Mouse (Mus musculus) lung, postnatal 0 days (tissue): ENCODE measurements around the gene Icam4. TPM values are rescaled to one million over a fixed set of nuclear protein-coding genes. Genes with fewer than 3 reads are reported as not detected.

ENCODE experiments used
- ATAC-seq: fragments of 200-750 bp; cut with Nextera tagmentation; 2 replicates; pipeline ENCODE4 v1.8.0; 2017; ENCODE audit warnings: moderate library complexity
- DNase-seq: peaks from one replicate; pipeline ENCODE4 v3.0.0-alpha.2; 2016; ENCODE audit warnings: low spot score
- H3K27ac ChIP-seq: fragments of 300-500 bp; sonication (generic); 2 replicates; pipeline ENCODE4 v1.5.1; 2014; ENCODE audit warnings: antibody characterized with exemption, mild to moderate bottlenecking, low read length, mixed read lengths
- H3K27me3 ChIP-seq: fragments of 300-500 bp; sonication (generic); replicated peaks from 2 replicates; pipeline ENCODE4 v1.6.1; 2014; ENCODE audit warnings: low read length, mixed read lengths; ENCODE audit not compliant: insufficient read depth
- H3K36me3 ChIP-seq: fragments of 300-500 bp; sonication (generic); 2 replicates; pipeline ENCODE4 v1.6.1; 2014; ENCODE audit warnings: low read length, mixed read lengths; ENCODE audit not compliant: insufficient read depth
- H3K4me1 ChIP-seq: fragments of 300-500 bp; sonication (generic); 2 replicates; pipeline ENCODE4 v1.6.1; 2014; ENCODE audit warnings: antibody characterized with exemption, low read depth, low read length, mixed read lengths; ENCODE audit not compliant: insufficient read depth
- H3K4me2 ChIP-seq: fragments of 300-500 bp; sonication (generic); replicated peaks from 2 replicates; pipeline ENCODE4 v1.6.1; 2014; ENCODE audit warnings: low read depth, mild to moderate bottlenecking, low read length, moderate library complexity, mixed read lengths
- H3K4me3 ChIP-seq: fragments of 300-500 bp; sonication (generic); 2 replicates; pipeline ENCODE4 v1.5.1; 2014; ENCODE audit warnings: low read depth, low read length
- H3K9ac ChIP-seq: fragments of 300-500 bp; sonication (generic); replicated peaks from 2 replicates; pipeline ENCODE4 v1.6.1; 2014; ENCODE audit warnings: low read depth, mild to moderate bottlenecking
- H3K9me3 ChIP-seq: fragments of 300-500 bp; sonication (generic); 2 replicates; pipeline ENCODE4 v1.6.1; 2016; ENCODE audit warnings: low read length, mixed read lengths
- CTCF ChIP-seq: IDR thresholded peaks from 2 replicates; pipeline ENCODE4 v1.5.1; 2016; ENCODE audit warnings: antibody characterized with exemption, mild to moderate bottlenecking
- EP300 ChIP-seq: IDR thresholded peaks from 2 replicates; pipeline ENCODE4 v1.6.1; 2016; ENCODE audit warnings: antibody characterized with exemption, mild to moderate bottlenecking, control low read depth
- WGBS: fragments of 180-500 bp; shearing (Covaris S2); extraction: QIAGEN DNeasy Blood & Tissue Kit; methylation state at CpG from one replicate; pipeline ENCODE4 v1.1.7; 2014; 5-methylcytosine and 5-hydroxymethylcytosine counted together
- polyA plus RNA-seq: library from polyadenylated mRNA; unstranded; fragments of >200 nt; fragmentation: Nextera tagmentation; extraction: Ambion mirVana; gene quantifications from 2 replicates; pipeline ENCODE4 v1.2.1, GENCODE M21; 2015

Gene Icam4
- polyA plus RNA-seq = 3.3 and 3.8 TPM in 2 replicates

DNA sequence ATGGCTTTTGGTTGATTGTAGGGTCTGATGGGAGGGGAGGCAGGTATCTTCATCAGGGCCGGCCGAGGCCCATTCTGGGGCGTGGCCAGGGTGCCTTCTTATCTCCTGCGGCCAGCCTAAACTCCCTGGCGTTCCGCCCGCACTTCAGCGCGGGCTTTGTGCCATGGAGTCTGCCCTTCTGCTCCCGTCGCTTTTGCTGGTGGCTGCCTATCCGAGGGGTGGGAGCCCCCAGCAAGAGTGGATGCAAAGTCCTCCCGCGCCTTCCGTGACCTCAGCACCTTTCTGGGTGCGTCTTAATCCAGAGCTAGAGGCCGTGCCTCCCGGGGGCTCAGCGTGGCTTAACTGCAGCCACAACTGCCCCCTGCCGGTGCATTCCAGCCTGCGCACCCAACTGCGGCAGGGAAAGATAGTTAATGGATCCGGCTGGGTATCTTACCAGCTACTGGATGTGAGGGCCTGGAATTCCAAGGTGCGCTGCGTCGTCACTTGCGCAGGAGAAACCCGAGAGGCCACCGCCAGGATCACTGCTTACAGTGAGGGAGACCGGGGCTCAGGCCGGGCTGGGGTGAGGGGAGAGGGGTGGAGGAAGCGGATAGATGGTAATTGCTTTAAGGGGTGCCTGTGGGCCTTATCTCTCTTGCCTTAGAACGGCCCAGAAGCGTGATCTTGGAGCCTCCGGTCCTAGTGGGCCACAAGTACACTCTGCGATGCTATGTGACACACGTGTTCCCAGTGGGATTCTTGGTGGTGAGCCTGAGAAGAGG lies at the start of gene Icam4:
TSS of gene Icam4 (plus strand) at position 83 of the 764 bp plus-strand sequence.
- H3K4me1 ChIP-seq = peaks cover 8% of the 10 kb centered on the region; the same call in 1 of the 2 replicates
- no peaks in the 10 kb centered on the region for H3K9me3 ChIP-seq
- 0 out of 2 replicates have a peak within 1 kb of the TSS, but pooled peaks have one; percentile 2 for H3K9ac ChIP-seq
- H3K27me3 ChIP-seq = peaks cover 13% of the 10 kb centered on the region
- 0 out of 2 replicates have a peak, but pooled peaks cover 5% of the 10 kb centered on the region for H3K36me3 ChIP-seq
- TF ChIP-seq CTCF (peak; percentile 93), EP300 (no peak)
- peak within 1 kb of the TSS; percentile 46; the same call in 1 of the 2 replicates for H3K4me3 ChIP-seq
- peak within 1 kb of the TSS; percentile 85 for H3K4me2 ChIP-seq
- ATAC-seq (peak; percentile 37), DNase-seq (peak; percentile 90)
- peak within 1 kb of the TSS; percentile 40 for H3K27ac ChIP-seq
- 1% methylated on average over 37 of the region's 37 CpGs for WGBS

DNA sequence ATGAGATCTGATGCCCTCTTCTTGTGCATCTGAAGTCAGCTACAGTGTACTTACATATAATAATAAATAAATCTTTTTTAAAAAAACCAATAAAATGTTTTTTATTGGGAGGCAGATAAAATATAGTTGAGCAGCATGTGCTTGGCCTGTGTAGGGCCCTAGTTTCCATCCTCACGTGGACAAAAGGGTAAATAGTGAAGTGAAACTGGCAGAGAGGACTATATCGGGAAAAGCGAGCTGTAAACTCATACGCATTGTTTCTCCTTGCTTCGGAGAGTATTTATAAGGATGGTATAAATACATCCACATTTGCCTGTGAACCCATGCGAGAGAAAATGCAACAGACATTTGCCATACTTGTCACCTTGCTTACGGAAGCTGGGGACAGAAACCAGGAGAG lies 49.4 kb upstream of the Icam4 start:
- Histone ChIP-seq H3K4me2 (no peak overlapping the region), H3K9ac (no peak overlapping the region), H3K4me3 (no peak overlapping the region), H3K27ac (no peak overlapping the region), H3K4me1 (peaks cover 14% of the 10 kb centered on the region; the same call in 1 of the 2 replicates), H3K36me3 (no peaks in the 10 kb centered on the region), H3K9me3 (no peaks in the 10 kb centered on the region), H3K27me3 (no peaks in the 10 kb centered on the region)
- ATAC-seq (no peak), DNase-seq (no peak)
- 79% methylated on average over 7 of the region's 7 CpGs for WGBS
- TF ChIP-seq EP300 (no peak), CTCF (no peak)

DNA sequence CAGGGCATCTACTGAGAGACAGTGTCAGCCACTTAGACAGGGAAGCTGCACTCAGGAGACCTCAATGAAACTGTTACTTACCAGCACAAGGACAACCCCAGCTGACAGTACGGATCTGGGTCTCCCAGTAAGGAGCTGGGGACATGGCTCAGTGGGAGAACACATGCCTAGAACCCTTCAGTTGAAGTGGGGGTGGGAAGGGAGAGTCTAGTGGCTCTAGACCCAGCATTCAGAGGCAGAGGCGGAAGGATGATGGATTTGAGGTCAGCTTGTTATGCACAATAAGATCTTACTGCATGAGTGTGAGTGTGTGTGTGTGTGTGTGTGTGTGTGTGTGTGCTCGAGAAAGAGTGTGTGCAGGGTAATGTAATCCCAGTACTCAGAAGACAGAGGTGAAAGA lies 47.0 kb upstream of the Icam4 start:
- H3K27me3 ChIP-seq = no peaks in the 10 kb centered on the region
- no peak overlapping the region for H3K4me3 ChIP-seq
- no peak overlapping the region for H3K4me2 ChIP-seq
- H3K9ac ChIP-seq = no peak overlapping the region
- ATAC-seq (peak; percentile 62), DNase-seq (peak; percentile 64)
- TF ChIP-seq CTCF (no peak), EP300 (peak; percentile 46; the same call in 1 of the 2 replicates)
- H3K9me3 ChIP-seq = no peaks in the 10 kb centered on the region
- H3K27ac ChIP-seq = no peak overlapping the region
- no peaks in the 10 kb centered on the region for H3K36me3 ChIP-seq
- WGBS = 50% methylated on average over 3 of the region's 3 CpGs
- peaks cover 10% of the 10 kb centered on the region; the same call in 1 of the 2 replicates for H3K4me1 ChIP-seq

DNA sequence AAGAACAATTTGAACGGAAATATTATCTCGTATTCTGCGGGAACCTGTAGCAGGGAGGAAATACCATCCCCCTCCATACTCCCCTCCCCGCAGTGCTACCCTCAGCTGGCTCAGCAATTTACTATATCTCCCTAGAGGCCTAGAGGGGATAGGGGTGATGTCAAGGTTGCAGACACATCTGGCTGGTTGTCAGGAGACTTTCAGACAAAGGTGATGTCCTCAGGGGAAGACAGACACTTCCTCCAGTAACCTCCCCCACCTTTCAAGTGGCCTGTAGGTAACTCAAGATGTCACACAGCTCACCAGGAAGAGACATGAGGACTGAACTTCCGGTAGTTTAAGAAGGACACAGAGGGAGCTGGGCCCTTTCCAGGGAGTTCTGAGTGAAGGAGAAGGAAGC lies 46.0 kb upstream of the Icam4 start:
- Histone ChIP-seq H3K36me3 (no peaks in the 10 kb centered on the region), H3K27me3 (no peaks in the 10 kb centered on the region), H3K9me3 (no peaks in the 10 kb centered on the region), H3K4me2 (no peak overlapping the region), H3K4me1 (peaks cover 10% of the 10 kb centered on the region; the same call in 1 of the 2 replicates), H3K9ac (no peak overlapping the region), H3K27ac (no peak overlapping the region), H3K4me3 (no peak overlapping the region)
- 43% methylated on average over 5 of the region's 5 CpGs for WGBS
- no peak for TF ChIP-seq EP300
- TF ChIP-seq CTCF = no peak
- ATAC-seq (no peak), DNase-seq (no peak)

DNA sequence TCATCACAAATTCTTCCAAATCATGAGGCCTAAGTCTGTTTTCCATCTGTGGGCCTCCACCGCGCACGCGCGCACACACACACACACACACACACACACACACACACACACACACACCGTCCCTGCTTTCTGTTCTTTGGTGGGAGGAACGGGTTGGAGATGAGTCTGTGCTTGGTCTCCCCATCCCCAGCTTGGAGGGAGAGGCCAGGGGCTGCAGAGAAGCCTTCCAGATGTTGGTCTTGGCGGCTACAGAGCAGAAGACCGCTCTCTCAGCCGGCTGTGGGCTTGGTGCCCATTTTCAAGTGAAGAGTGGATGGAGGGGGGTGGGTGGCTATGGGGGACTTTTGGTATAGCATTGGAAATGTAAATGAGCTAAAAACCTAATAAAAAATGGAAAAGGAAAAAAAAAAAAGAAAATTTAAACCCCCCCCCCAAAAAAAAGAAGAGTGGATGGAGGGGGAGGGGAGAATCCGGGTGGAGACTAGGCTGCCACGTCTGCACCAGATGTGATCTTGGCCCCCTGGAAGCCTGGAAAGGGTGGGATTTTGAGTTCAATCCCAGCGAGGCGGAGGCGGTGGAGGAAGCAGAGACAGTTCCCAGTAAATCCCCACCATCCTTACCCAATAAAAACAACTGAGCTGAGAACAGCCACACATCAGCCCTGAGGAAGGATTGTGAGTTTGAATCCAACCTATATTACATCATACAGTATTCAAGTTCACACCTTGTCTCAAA lies 42.1 kb upstream of the Icam4 start:
- no peak overlapping the region for H3K4me2 ChIP-seq
- WGBS = 49% methylated on average over 15 of the region's 15 CpGs
- H3K4me3 ChIP-seq = no peak overlapping the region
- H3K27ac ChIP-seq = peak overlapping the region; percentile 54; the same call in 1 of the 2 replicates
- H3K9ac ChIP-seq = no peak overlapping the region
- DNase-seq (peak; percentile 85), ATAC-seq (peak; percentile 79)
- no peaks in the 10 kb centered on the region for H3K36me3 ChIP-seq
- no peaks in the 10 kb centered on the region for H3K9me3 ChIP-seq
- no peak for TF ChIP-seq CTCF
- TF ChIP-seq EP300 = no peak
- no peaks in the 10 kb centered on the region for H3K27me3 ChIP-seq
- H3K4me1 ChIP-seq = peaks cover 10% of the 10 kb centered on the region; the same call in 1 of the 2 replicates

DNA sequence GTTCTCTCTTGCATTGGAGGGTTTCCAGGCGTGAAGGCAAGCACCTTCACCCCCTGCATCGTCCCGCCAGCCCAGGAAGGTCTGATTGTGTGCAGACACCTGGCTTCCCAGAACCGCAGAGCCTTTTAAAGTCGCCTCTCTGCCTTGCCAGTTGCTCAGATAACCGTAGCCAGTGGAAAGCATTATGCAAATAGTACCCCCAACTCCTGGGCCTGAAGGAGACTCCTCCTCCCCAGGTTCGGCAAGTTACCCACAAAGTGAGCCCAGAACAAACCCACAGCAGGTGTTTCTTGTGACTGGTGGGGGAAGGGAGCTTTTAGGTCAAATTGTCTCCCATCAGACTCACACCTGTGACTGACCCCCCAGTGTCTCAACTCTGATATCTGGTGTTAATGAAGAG lies 41.2 kb upstream of the Icam4 start:
- 30% methylated on average over 7 of the region's 7 CpGs for WGBS
- TF ChIP-seq EP300 (no peak), CTCF (no peak)
- Histone ChIP-seq H3K9me3 (no peaks in the 10 kb centered on the region), H3K4me2 (no peak overlapping the region), H3K4me1 (peaks cover 14% of the 10 kb centered on the region; the same call in 1 of the 2 replicates), H3K4me3 (no peak overlapping the region), H3K36me3 (no peaks in the 10 kb centered on the region), H3K27me3 (no peaks in the 10 kb centered on the region), H3K9ac (no peak overlapping the region), H3K27ac (peak overlapping the region; percentile 54; the same call in 1 of the 2 replicates)
- DNase-seq (no peak), ATAC-seq (no peak)
